Mouse (Mus musculus) neural tube, embryonic 10.5 days (tissue): ENCODE results near the gene Fam53b.

Experiments
- DNase-seq: peaks from one replicate; pipeline ENCODE4 v3.0.0-alpha.2; 2017; ENCODE audit warnings: low spot score; ENCODE audit errors: extremely low spot score

Gene Fam53b

GRCm38 (mm10) chr7:132712956-132713355 is 100.7 kb downstream of the Fam53b start:
- no peak for DNase-seq

- DNase-seq: no peak
Observed at GRCm38 (mm10) chr7:132712044-132712708, 101.5 kb downstream of the Fam53b start.

- no peak for DNase-seq
Observed at GRCm38 (mm10) chr7:132711579-132711978, 102.1 kb downstream of the Fam53b start.

GRCm38 (mm10) chr7:132705130-132705529 is 108.6 kb downstream of the Fam53b start:
- DNase-seq: no peak

GRCm38 (mm10) chr7:132704310-132704875 is 109.3 kb downstream of the Fam53b start:
- DNase-seq: no peak

GRCm38 (mm10) chr7:132703515-132704309 is 110.0 kb downstream of the Fam53b start:
- DNase-seq: no peak

DNA sequence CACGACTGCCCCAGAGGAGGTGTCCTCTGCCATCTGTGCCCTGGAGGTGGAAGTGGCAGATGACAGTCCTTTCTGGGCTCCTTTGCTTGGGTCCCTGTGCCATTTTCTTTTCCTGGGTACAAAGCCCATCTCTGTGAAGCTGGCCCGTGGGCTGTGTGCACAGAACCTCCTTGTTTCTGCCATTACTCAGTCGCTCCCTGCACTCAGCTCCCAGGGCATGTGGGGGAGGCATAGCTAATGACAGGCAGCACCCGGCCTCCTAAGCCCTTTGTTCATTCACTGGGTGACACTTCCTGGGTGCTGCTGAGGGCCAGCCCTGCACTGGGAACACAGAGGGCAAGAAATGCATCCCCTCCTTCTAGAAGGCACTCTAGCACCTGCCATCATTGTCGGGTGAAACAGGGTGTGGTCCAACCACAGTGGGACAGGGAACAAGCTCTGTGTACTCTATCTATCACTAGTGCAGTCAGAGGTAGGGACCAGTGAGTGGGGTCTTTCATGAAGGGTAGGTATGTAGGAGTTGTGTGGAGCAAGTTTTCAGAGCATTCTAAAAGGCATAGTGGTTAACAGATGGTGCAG is 111.1 kb downstream of the Fam53b start:
- DNase-seq: no peak

- no peak for DNase-seq
Observed at GRCm38 (mm10) chr7:132702024-132702423, 111.7 kb downstream of the Fam53b start.

- no peak for DNase-seq
Observed at GRCm38 (mm10) chr7:132701412-132701811, 112.3 kb downstream of the Fam53b start.

DNA sequence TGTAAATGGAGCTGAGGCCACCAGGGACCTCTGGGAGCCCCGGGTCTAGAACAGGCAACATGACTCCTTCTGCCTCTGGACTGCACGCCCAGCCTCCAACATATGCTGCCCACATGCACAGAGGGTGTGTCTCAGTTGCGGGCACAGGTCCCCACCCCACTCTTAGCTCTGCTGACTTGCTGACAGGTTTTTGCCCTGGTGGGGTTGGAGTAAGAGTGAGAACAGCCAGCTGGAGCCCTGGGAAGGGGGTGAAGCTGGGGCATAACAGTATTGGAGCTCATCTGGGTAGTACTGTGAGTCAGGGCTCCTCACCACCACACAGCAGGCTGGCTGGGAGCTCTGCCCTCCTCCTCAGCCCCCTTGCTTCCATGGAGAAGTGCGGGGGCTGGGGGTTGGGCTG is 113.6 kb downstream of the Fam53b start:
- no peak for DNase-seq

- no peak for DNase-seq
Observed at GRCm38 (mm10) chr7:132699639-132700038, 114.0 kb downstream of the Fam53b start.

DNA sequence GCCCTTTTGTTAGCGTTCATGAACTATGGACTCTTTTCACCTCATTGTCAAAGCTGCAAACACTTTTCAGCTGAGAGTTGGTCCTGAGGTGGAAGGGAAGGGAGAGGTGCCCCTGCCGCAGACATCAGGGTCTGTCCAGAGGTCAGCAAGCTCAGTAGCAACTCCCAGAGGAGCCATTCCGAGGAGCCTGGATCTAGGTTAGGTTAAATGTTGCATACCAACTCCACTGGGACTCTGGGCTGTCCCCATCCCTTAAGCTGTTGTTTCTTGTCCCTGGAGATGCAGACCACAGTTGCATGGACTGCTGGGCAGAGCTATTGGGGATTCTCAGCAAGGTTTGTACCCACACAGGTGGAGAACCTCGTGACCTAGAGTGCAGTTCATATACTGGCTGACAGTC is 114.5 kb downstream of the Fam53b start:
- DNase-seq: no peak

- DNase-seq: no peak
Observed at GRCm38 (mm10) chr7:132698737-132699136, 114.9 kb downstream of the Fam53b start.

DNA sequence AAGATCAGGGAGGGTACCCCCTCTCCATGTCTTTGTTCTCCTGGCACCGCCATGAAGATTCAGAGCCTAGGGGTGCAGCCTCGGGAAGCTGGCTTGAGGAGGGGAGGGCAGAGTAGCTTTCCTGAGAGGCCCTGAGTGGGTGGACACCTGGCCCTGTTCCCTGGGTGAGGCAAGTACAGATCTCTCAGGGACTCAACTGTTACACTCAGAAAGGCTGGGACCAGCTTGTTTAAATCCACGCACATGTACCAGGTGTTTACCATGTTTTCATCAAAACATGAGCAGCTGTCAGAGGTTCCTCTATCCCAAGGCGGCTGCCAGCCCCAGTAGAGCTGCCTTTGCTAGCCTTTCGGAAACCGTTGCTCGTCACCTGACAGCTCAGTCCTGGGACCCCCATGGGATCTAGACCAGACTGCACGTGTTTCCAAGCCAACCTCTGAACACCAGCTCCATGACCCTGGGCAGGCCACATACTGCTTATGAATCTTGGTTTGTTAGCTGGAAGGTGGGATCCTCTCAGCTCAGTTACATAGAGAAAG is 116.4 kb downstream of the Fam53b start:
- DNase-seq: no peak

DNA sequence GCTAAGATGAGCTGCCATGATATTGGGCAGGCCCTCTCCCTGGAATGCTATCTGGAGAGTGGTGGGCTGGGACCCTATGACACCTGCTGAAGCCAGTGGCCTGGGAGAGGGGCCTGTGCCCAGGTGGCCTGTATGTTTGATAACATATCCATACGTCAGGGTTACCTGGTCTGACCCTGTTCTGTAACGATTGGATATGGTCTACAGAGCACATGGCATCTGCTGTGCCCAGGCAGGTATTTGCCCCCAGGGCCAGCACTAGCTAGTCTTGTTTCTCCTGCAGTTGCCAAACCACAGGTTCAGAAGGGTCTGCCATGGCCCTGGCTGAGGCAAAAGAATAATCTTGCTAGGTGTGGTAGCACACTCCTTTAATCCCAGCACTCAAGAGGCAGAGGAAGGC is 120.1 kb downstream of the Fam53b start:
- no peak for DNase-seq

- DNase-seq: no peak
Observed at GRCm38 (mm10) chr7:132692719-132693118, 121.0 kb downstream of the Fam53b start.

GRCm38 (mm10) chr7:132690716-132691472 is 122.8 kb downstream of the Fam53b start:
- no peak for DNase-seq

GRCm38 (mm10) chr7:132689722-132690121 is 124.0 kb downstream of the Fam53b start:
- no peak for DNase-seq

DNA sequence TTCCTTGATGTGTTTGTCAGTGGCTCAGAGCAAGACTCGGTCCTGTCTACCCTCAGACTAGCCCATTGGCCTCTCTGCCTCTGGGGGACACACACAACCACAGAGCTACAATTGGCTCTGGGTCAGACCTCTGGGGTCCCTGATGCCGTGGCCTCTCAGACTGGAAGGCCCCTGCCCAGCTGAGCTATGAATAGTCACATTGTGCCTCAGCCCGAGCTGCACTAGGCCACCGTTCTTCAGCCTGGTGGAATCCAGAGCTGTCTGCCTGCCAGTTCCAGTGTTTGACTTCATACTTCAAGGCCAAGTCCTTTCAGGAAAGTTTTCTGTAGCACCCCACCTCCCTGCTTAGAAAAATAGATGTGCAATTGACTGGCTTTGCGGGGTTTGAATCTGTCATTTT is 125.0 kb downstream of the Fam53b start:
- no peak for DNase-seq

- DNase-seq: no peak
Observed at GRCm38 (mm10) chr7:132687897-132688296, 125.8 kb downstream of the Fam53b start.

DNA sequence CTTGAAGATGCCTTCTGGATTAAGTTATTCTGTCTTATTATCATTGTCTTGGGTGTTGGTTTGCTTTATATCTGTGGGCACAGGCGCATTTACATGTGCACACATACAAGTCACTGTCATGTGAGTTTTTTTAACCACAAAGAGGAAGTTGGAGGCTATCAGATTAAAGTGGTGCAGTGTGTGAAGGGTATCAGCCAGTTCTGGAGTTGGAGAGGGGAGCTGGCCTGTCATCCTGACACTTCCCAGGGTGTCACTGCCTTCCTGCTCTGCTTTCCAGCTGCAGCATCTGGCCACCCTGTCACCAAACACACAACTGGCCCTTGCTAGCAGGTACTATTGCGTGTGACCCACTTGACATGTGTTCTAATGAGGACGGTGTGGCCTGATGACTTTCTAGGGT is 127.2 kb downstream of the Fam53b start:
- no peak for DNase-seq
